Mouse (Mus musculus): ENCODE data around the gene Ift88. TPM values are rescaled to one million over a fixed set of nuclear protein-coding genes. Genes with fewer than 3 reads are reported as not detected.

Ift88 gene
- 2.1 TPM for polyA plus RNA-seq (2017; shearing (Covaris generic))

GRCm38 (mm10) chr14:57423432-57424211, at the start of gene Ift88:
Gene Ift88, plus strand, starts transcription at chr14:57424062.

GRCm38 (mm10) chr14:57398065-57398757, 25.7 kb upstream of the Ift88 start, which contains the start of gene Cryl1:
Gene Cryl1, minus strand, starts transcription at chr14:57398529.

GRCm38 (mm10) chr14:57524671-57525387, 101.0 kb downstream of the Ift88 start, which contains the start of gene Il17d:
Gene Il17d, plus strand, starts transcription at chr14:57524777.

Other genes with a start within 250 kb of the Ift88 start
- gene Cryl1, start 25.5 kb upstream of the Ift88 start, polyA plus RNA-seq (2017; shearing (Covaris generic)), result 26.1 TPM
- gene Il17d, start 100.7 kb downstream of the Ift88 start, polyA plus RNA-seq (2017; shearing (Covaris generic)), result not detected
- gene Eef1akmt1, start 147.6 kb downstream of the Ift88 start, polyA plus RNA-seq (2017; shearing (Covaris generic)), result 141 TPM
- 42.9 TPM for gene Xpo4, start 241.4 kb downstream of the Ift88 start, polyA plus RNA-seq (2017; shearing (Covaris generic))